16 mouse cellular contexts compared by ENCODE assay signal in the genomic region with DNA sequence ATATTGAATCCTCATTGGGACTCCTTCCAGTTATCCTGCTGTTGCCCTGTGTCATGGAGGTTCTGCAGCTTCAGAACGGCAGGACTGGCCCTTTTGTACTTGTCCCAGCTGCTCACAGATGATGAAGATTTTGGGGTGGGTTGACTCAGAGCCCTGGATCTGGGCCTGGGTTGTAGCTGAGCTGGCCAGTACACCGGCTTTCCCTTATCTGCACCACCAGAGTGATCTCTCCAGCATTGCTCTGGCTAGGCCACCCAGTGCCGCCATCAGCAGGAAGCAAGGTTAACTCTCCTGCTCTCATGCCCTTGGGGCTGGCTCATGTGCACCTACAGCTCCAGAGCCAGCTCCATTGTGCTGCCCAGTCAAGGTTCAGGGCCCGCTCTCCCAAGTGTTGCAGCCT. TPM values are rescaled to one million over a fixed set of nuclear protein-coding genes. Genes with fewer than 3 reads are reported as not detected.
DNase-seq lines count a peak whose midpoint lies in the region; ATAC-seq and TF ChIP-seq lines count a peak whose summit lies in the region.
"Had no signal": no experiment of that assay in that cellular context is flagged by ENCODE, and none has a peak within 500 bp of the region (broad histone marks: within the 10 kb centered on the region; RNA-seq: fewer than 3 reads in every experiment).

No protein-coding gene starts in this region.

- H3K27ac ChIP-seq in hindbrain, embryonic 10.5 days = 0 out of 2 replicates have a peak overlapping the region, but pooled peaks have one; percentile 2
- no peak overlapping the region for H3K27ac ChIP-seq in hindbrain, postnatal 0 days
- H3K27ac ChIP-seq in intestine, embryonic 15.5 days = no peak overlapping the region

- H3K4me3 ChIP-seq in hindbrain, embryonic 10.5 days = no peak overlapping the region
- no peak overlapping the region for H3K4me3 ChIP-seq in hindbrain, postnatal 0 days (ENCODE audit: low read length)
- H3K4me3 ChIP-seq in intestine, embryonic 15.5 days (replicated peaks) = no peak overlapping the region

- H3K9me3 ChIP-seq in hindbrain, embryonic 10.5 days = no peaks in the 10 kb centered on the region
- H3K9me3 ChIP-seq in hindbrain, postnatal 0 days (ENCODE audit: low read length) = no peaks in the 10 kb centered on the region
- H3K9me3 ChIP-seq in intestine, embryonic 15.5 days = no peaks in the 10 kb centered on the region

- peaks cover 21% of the 10 kb centered on the region for H3K4me1 ChIP-seq in hindbrain, embryonic 10.5 days (replicated peaks)
- H3K4me1 ChIP-seq in hindbrain, postnatal 0 days (ENCODE audit: insufficient read depth, low read length) = no peaks in the 10 kb centered on the region; the same call in 1 of the 2 replicates
- peaks cover 11% of the 10 kb centered on the region; the same call in 1 of the 2 replicates for H3K4me1 ChIP-seq in intestine, embryonic 15.5 days (replicated peaks)

- 82% methylated on average over 4 of the region's 4 CpGs for WGBS in hindbrain, embryonic 10.5 days
- 73% methylated on average over 4 of the region's 4 CpGs for WGBS in hindbrain, postnatal 0 days
- 72% methylated on average over 4 of the region's 4 CpGs for WGBS in intestine, embryonic 15.5 days

- H3K36me3 ChIP-seq in hindbrain, embryonic 10.5 days = peaks cover 9% of the 10 kb centered on the region; the same call in 1 of the 2 replicates
- H3K36me3 ChIP-seq in hindbrain, postnatal 0 days (ENCODE audit: insufficient read depth, low read length) = no peaks in the 10 kb centered on the region
- H3K36me3 ChIP-seq in intestine, embryonic 15.5 days = no peaks in the 10 kb centered on the region

- H3K4me2 ChIP-seq in hindbrain, postnatal 0 days (ENCODE audit: low read depth, low read length) = no peak overlapping the region
- H3K4me2 ChIP-seq in intestine, embryonic 15.5 days (replicated peaks) = no peak overlapping the region

- TF ChIP-seq CTCF in hindbrain, postnatal 0 days (IDR thresholded peaks at IDR 0.05; ENCODE audit: low read depth) = no peak

- H3K9ac ChIP-seq in hindbrain, postnatal 0 days (replicated peaks; ENCODE audit: low read length) = no peak overlapping the region
- H3K9ac ChIP-seq in intestine, embryonic 15.5 days = no peak overlapping the region

- ATAC-seq in hindbrain, postnatal 0 days = no peak; the same call in 1 of the 2 replicates
- ATAC-seq in erythroblast, adult 5-6 weeks (replicated peaks; ENCODE audit: low FRiP score, poor library complexity, severe bottlenecking) = peak; percentile 52
- peak; percentile 40 for ATAC-seq in megakaryocyte progenitor cell, adult 5-6 weeks (replicated peaks; ENCODE audit: poor library complexity)
- ATAC-seq in intestine, embryonic 15.5 days = no peak
- ATAC-seq: inflammation-experienced regulatory T-cells, adult 6 months had no signal

- no peak for DNase-seq in hindbrain, embryonic 10.5 days (ENCODE audit: low spot score)
- no peak for DNase-seq in hindbrain, postnatal 0 days (ENCODE audit: low spot score)
- DNase-seq in spleen, postnatal 36 days (ENCODE audit: low spot score in 2 of 2) = peak; percentile 25 to 36
- no peak for DNase-seq in spleen, adult 18-20 months
- DNase-seq in frontal cortex, postnatal 14 days (ENCODE audit: low spot score in 2 of 2) = no peak
- DNase-seq: cerebellum, postnatal 10 days; lung, adult 2 months; right cerebral cortex, postnatal 25 days had no signal

- H3K27me3 ChIP-seq in hindbrain, embryonic 10.5 days (ENCODE audit: insufficient read depth, poor library complexity, severe bottlenecking) = no peaks in the 10 kb centered on the region
- no peaks in the 10 kb centered on the region for H3K27me3 ChIP-seq in hindbrain, postnatal 0 days (ENCODE audit: insufficient read depth, low read length)
- H3K27me3 ChIP-seq in intestine, embryonic 15.5 days (replicated peaks) = no peaks in the 10 kb centered on the region

RNA-seq across cellular contexts. Expression of a gene that starts 15.3 kb away (rescaled TPM):
- 0.60 and 2.3 TPM in 2 replicates for polyA plus RNA-seq in hindbrain, embryonic 10.5 days (2016; fragmentation: Nextera tagmentation; extraction: Ambion mirVana)
- 17.0 and 32.6 TPM in 2 replicates for total RNA-seq in hindbrain, postnatal 0 days (2014; rRNA removed)
- polyA plus RNA-seq in hindbrain, postnatal 0 days (2015; fragmentation: Nextera tagmentation; extraction: Ambion mirVana) = 19.5 and 21.7 TPM in 2 replicates
- total RNA-seq in erythroblast, adult 5-6 weeks (2015; ENCODE audit: low replicate concordance) = 183 and 231 TPM in 2 replicates
- total RNA-seq in erythroblast, adult 5-6 weeks (2017; ENCODE audit: low replicate concordance) = 447 and 529 TPM in 2 replicates
- 15.4 and 24.8 TPM in 2 replicates for total RNA-seq in megakaryocyte progenitor cell, adult 5-6 weeks (2015)
- 29.3 and 51.0 TPM in 2 replicates for total RNA-seq in megakaryocyte progenitor cell, adult 5-6 weeks (2017)
- 16.4 and 20.0 TPM in 2 replicates for polyA plus RNA-seq in intestine, embryonic 15.5 days (2015; fragmentation: Nextera tagmentation; extraction: Ambion mirVana)
- total RNA-seq: monocyte, adult 5-6 weeks had no signal
- polyA plus RNA-seq: inflammation-experienced regulatory T-cells, adult 6 months had no signal

RNA-seq across cellular contexts. Expression of a gene that starts 55.2 kb away (rescaled TPM):
- polyA plus RNA-seq in hindbrain, embryonic 10.5 days (2016; fragmentation: Nextera tagmentation; extraction: Ambion mirVana) = not detected in 2 replicates
- not detected in 2 replicates for total RNA-seq in hindbrain, postnatal 0 days (2014; rRNA removed)
- not detected in 2 replicates for polyA plus RNA-seq in hindbrain, postnatal 0 days (2015; fragmentation: Nextera tagmentation; extraction: Ambion mirVana)
- 0.63 TPM in 1 of 2 replicates, not detected in the other for total RNA-seq in erythroblast, adult 5-6 weeks (2015; ENCODE audit: low replicate concordance)
- total RNA-seq in erythroblast, adult 5-6 weeks (2017; ENCODE audit: low replicate concordance) = 0.28 TPM in 1 of 2 replicates, not detected in the other
- total RNA-seq in megakaryocyte progenitor cell, adult 5-6 weeks (2015) = not detected in 2 replicates
- not detected in 2 replicates for total RNA-seq in megakaryocyte progenitor cell, adult 5-6 weeks (2017)
- polyA plus RNA-seq in intestine, embryonic 15.5 days (2015; fragmentation: Nextera tagmentation; extraction: Ambion mirVana) = 0.23 and 0.34 TPM in 2 replicates
- total RNA-seq: granulocyte monocyte progenitor cell, adult 5-6 weeks; layer of hippocampus, adult 18-20 months; monocyte, adult 5-6 weeks had no signal
- polyA plus RNA-seq: embryonic facial prominence, embryonic 14.5 days; inflammation-experienced regulatory T-cells, adult 6 months; lung, adult 2 months had no signal

Comparison
In these comparisons a context has a peak if more than half of its experiments do, and no peak if none do; other contexts are left out.
1. DNase-seq: peak in spleen, postnatal 36 days (2 of 2); none in hindbrain, embryonic 10.5 days (single experiment), hindbrain, postnatal 0 days (single experiment), spleen, adult 18-20 months (0 of 2) and frontal cortex, postnatal 14 days (0 of 2).
2. ATAC-seq: peak in erythroblast, adult 5-6 weeks (single experiment) and megakaryocyte progenitor cell, adult 5-6 weeks (single experiment); none in hindbrain, postnatal 0 days (single experiment) and intestine, embryonic 15.5 days (single experiment).